Mouse (Mus musculus): ENCODE measurements around the gene Hif3a. TPM values are rescaled to one million over a fixed set of nuclear protein-coding genes. Genes with fewer than 3 reads are reported as not detected.

Hif3a gene
- polyA plus RNA-seq, 1 experiment from 2014 or later, result 3.9 TPM

GRCm38 (mm10) chr7:16992451-16992807, 69.8 kb downstream of the Hif3a start, which contains the start of gene Ccdc8:
TSS of gene Ccdc8 (plus strand) at chr7:16992708.
- DNase-seq, result no peak
- Histone ChIP-seq H3K9me3 (ENCODE audit: low read length) (no peaks in the 10 kb centered on the region), H3K27ac (ENCODE audit: low read depth) (peak within 1 kb of the TSS; percentile 62), H3K36me3 (replicated peaks; ENCODE audit: insufficient read depth, low read length) (no peaks in the 10 kb centered on the region), H3K4me2 (ENCODE audit: low read depth, low read length) (peak within 1 kb of the TSS; percentile 79), H3K4me1 (ENCODE audit: insufficient read depth) (peaks cover 28% of the 10 kb centered on the region), H3K4me3 (ENCODE audit: low read depth, low read length) (peak within 1 kb of the TSS; percentile 52), H3K27me3 (ENCODE audit: insufficient read depth, low read length) (no peaks in the 10 kb centered on the region), H3K9ac (replicated peaks) (peak within 1 kb of the TSS; percentile 65; the same call in 1 of the 2 replicates)
- ATAC-seq, result no peak
- 85% methylated on average over 5 of the region's 5 CpGs for WGBS (ENCODE audit: insufficient replicate concordance)
- TF ChIP-seq EP300 (IDR thresholded peaks at IDR 0.05; ENCODE audit: low read depth) (no peak), CTCF (IDR thresholded peaks at IDR 0.05; ENCODE audit: low read depth) (no peak)

- WGBS (ENCODE audit: insufficient replicate concordance), result 52% methylated on average over 18 of the region's 18 CpGs
- Histone ChIP-seq H3K27me3 (ENCODE audit: insufficient read depth, low read length) (no peaks in the 10 kb centered on the region), H3K27ac (ENCODE audit: low read depth) (peak overlapping the region; percentile 13; the same call in 1 of the 2 replicates), H3K9me3 (ENCODE audit: low read length) (no peaks in the 10 kb centered on the region), H3K4me1 (ENCODE audit: insufficient read depth) (peaks cover 28% of the 10 kb centered on the region), H3K4me3 (ENCODE audit: low read depth, low read length) (no peak overlapping the region), H3K36me3 (replicated peaks; ENCODE audit: insufficient read depth, low read length) (no peaks in the 10 kb centered on the region), H3K9ac (replicated peaks) (no peak overlapping the region), H3K4me2 (ENCODE audit: low read depth, low read length) (no peak overlapping the region)
- ATAC-seq (no peak; the same call in 1 of the 2 replicates), DNase-seq (no peak)
- TF ChIP-seq CTCF (IDR thresholded peaks at IDR 0.05; ENCODE audit: low read depth) (no peak), EP300 (IDR thresholded peaks at IDR 0.05; ENCODE audit: low read depth) (no peak)
These were observed 70.4 kb downstream of the Hif3a start for GRCm38 (mm10) chr7:16991681-16992450.

DNA sequence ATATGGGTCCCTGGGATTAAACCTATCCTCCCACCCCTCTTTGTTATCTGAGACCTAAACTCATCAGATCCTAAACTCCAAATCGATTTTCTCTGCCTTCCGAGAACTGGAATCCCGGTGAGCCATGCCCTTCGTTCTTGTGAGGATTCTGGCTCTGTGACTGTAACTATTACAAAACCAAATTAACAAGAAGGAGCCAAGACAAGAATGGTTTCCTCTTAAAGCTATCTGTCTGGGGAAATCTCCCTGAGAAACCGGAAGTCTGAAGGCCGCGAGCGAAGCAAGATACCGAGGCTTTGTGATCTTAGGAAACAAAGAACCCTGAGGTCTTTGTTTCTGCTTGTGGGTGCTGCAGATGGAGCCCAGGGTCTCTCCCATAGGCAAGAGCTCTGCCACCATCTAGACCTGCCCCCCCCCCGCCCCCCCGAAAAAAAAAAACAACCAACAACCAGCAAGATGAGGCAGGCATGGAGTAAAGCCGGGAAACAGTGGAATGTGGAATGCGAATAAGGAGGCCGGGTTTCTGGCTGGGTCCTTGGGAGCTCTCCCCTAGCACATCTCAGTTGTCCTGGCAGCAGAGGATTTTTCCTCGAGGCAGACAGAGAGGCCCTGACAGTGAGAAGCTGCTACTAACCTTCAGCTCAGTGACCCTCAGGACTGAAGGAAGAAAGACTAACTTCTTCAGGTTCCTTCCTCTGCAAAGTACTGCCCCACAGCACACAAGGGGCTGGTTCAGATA, 72.1 kb downstream of the Hif3a start:
- Histone ChIP-seq H3K4me3 (ENCODE audit: low read depth, low read length) (no peak overlapping the region), H3K4me2 (ENCODE audit: low read depth, low read length) (peak overlapping the region; percentile 47), H3K27me3 (ENCODE audit: insufficient read depth, low read length) (no peaks in the 10 kb centered on the region), H3K9me3 (ENCODE audit: low read length) (no peaks in the 10 kb centered on the region), H3K9ac (replicated peaks) (no peak overlapping the region), H3K36me3 (replicated peaks; ENCODE audit: insufficient read depth, low read length) (no peaks in the 10 kb centered on the region), H3K4me1 (ENCODE audit: insufficient read depth) (peaks cover 26% of the 10 kb centered on the region), H3K27ac (ENCODE audit: low read depth) (peak overlapping the region; percentile 13)
- DNase-seq (no peak), ATAC-seq (no peak)
- 17% methylated on average over 15 of the region's 15 CpGs for WGBS (ENCODE audit: insufficient replicate concordance)
- TF ChIP-seq CTCF (IDR thresholded peaks at IDR 0.05; ENCODE audit: low read depth) (no peak), EP300 (IDR thresholded peaks at IDR 0.05; ENCODE audit: low read depth) (no peak)

DNA sequence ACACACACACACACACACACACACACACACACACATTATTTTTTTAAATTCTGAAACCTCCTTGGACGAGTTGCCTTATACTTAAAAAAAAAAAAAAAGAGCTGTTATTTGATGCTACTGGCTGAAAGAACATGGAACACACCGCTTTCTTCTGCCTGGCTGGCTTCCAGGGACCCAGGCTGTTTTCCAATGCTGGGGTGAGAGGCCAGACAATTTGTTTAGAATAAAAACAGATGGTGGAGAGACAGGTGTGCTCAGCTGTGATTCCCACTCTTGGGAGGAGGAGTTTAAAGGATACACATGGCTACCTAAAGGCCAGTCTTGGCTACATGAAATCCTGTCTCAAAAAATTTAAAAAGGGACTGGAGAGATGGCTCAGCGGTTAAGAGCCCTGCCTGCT, 73.8 kb downstream of the Hif3a start:
- DNase-seq (no peak), ATAC-seq (no peak)
- WGBS (ENCODE audit: insufficient replicate concordance), result 57% methylated on average over 3 of the region's 3 CpGs
- Histone ChIP-seq H3K4me2 (ENCODE audit: low read depth, low read length) (no peak overlapping the region), H3K36me3 (replicated peaks; ENCODE audit: insufficient read depth, low read length) (no peaks in the 10 kb centered on the region), H3K27me3 (ENCODE audit: insufficient read depth, low read length) (no peaks in the 10 kb centered on the region), H3K9me3 (ENCODE audit: low read length) (no peaks in the 10 kb centered on the region), H3K27ac (ENCODE audit: low read depth) (no peak overlapping the region), H3K9ac (replicated peaks) (no peak overlapping the region), H3K4me1 (ENCODE audit: insufficient read depth) (peaks cover 9% of the 10 kb centered on the region), H3K4me3 (ENCODE audit: low read depth, low read length) (no peak overlapping the region)
- TF ChIP-seq CTCF (IDR thresholded peaks at IDR 0.05; ENCODE audit: low read depth) (no peak), EP300 (IDR thresholded peaks at IDR 0.05; ENCODE audit: low read depth) (no peak)

DNA sequence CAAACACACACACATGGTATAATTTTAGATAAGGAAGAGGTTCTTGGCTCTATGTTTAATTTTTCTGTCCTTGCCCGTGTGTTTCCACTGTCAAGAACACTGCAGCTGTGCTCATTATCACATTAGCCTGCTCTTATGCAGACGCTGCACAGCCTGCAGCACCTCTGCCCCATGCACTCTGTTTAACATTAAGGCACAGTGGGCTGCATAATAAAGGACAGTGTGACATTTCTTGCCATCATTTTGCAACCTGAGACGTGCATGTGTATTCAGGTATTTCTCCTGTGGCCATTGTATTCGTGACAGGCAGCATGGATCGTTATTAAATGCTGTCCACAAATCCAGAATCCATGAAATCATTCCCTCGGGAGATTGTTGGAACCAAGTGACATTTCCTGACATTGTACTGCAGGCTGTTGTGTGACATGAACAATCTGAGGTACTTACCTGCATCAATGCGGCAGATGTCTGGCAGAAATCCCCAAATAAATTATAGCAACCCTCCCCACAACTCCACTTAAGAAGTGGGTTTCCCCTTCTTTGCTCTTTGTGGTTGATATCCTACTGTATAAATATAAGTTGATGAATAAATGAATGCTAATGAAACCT, 74.6 kb downstream of the Hif3a start:
- 68% methylated on average over 7 of the region's 7 CpGs for WGBS (ENCODE audit: insufficient replicate concordance)
- H3K9me3 ChIP-seq (ENCODE audit: low read length), result no peaks in the 10 kb centered on the region
- no peak for TF ChIP-seq CTCF (IDR thresholded peaks at IDR 0.05; ENCODE audit: low read depth)
- TF ChIP-seq EP300 (IDR thresholded peaks at IDR 0.05; ENCODE audit: low read depth), result no peak
- H3K4me3 ChIP-seq (ENCODE audit: low read depth, low read length), result no peak overlapping the region
- no peaks in the 10 kb centered on the region for H3K27me3 ChIP-seq (ENCODE audit: insufficient read depth, low read length)
- no peaks in the 10 kb centered on the region for H3K36me3 ChIP-seq (replicated peaks; ENCODE audit: insufficient read depth, low read length)
- ATAC-seq, result no peak
- H3K9ac ChIP-seq (replicated peaks), result no peak overlapping the region
- H3K27ac ChIP-seq (ENCODE audit: low read depth), result no peak overlapping the region
- no peak overlapping the region for H3K4me2 ChIP-seq (ENCODE audit: low read depth, low read length)
- H3K4me1 ChIP-seq (ENCODE audit: insufficient read depth), result peaks cover 7% of the 10 kb centered on the region
- no peak for DNase-seq

Data from liver, postnatal 0 days (tissue).